Mouse (Mus musculus) hindbrain, embryonic 12.5 days (tissue): Measurements from ENCODE around the gene 9230110F15Rik. TPM values are rescaled to one million over a fixed set of nuclear protein-coding genes. Genes with fewer than 3 reads are reported as not detected.
"Not testable (repeated sequence)": the region's sequence is repeated elsewhere in the genome, so short reads cannot be mapped to it uniquely, and the experiment has no call there.

Source experiments
- ATAC-seq: fragments of 200-750 bp; cut with Nextera tagmentation; 2 replicates; pipeline ENCODE4 v1.8.0; 2017; ENCODE audit warnings: moderate TSS enrichment; ENCODE audit not compliant: low FRiP score
- H3K27ac ChIP-seq: fragments of 300-500 bp; sonication (generic); 2 replicates; pipeline ENCODE4 v1.5.1; 2016; ENCODE audit warnings: mild to moderate bottlenecking
- H3K27me3 ChIP-seq: fragments of 300-500 bp; sonication (generic); 2 replicates; pipeline ENCODE4 v1.6.1; 2016; ENCODE audit warnings: mild to moderate bottlenecking
- H3K36me3 ChIP-seq: fragments of 300-500 bp; sonication (generic); 2 replicates; pipeline ENCODE4 v1.6.1; 2016; ENCODE audit warnings: mild to moderate bottlenecking
- H3K4me1 ChIP-seq: fragments of 300-500 bp; sonication (generic); 2 replicates; pipeline ENCODE4 v1.6.1; 2016
- H3K4me2 ChIP-seq: fragments of 300-500 bp; sonication (generic); replicated peaks from 2 replicates; pipeline ENCODE4 v1.6.1; 2016; ENCODE audit warnings: mild to moderate bottlenecking
- H3K4me3 ChIP-seq: fragments of 300-500 bp; sonication (generic); 2 replicates; pipeline ENCODE4 v1.5.1; 2016; ENCODE audit warnings: mild to moderate bottlenecking
- H3K9ac ChIP-seq: fragments of 300-500 bp; sonication (generic); 2 replicates; pipeline ENCODE4 v1.6.1; 2016; ENCODE audit warnings: mild to moderate bottlenecking, moderate library complexity
- H3K9me3 ChIP-seq: fragments of 300-500 bp; sonication (generic); replicated peaks from 2 replicates; pipeline ENCODE4 v1.6.1; 2016; ENCODE audit warnings: mild to moderate bottlenecking
- WGBS: fragments of 180-500 bp; shearing (Covaris S2); methylation state at CpG from one replicate; pipeline ENCODE4 v1.1.7; 2016; 5-methylcytosine and 5-hydroxymethylcytosine counted together
- polyA plus RNA-seq: library from polyadenylated mRNA; unstranded; fragments of >200 nt; fragmentation: Nextera tagmentation; extraction: Ambion mirVana; gene quantifications from 2 replicates; pipeline ENCODE4 v1.2.1, GENCODE M21; 2016

Gene 9230110F15Rik
- not detected in 2 replicates for polyA plus RNA-seq

DNA sequence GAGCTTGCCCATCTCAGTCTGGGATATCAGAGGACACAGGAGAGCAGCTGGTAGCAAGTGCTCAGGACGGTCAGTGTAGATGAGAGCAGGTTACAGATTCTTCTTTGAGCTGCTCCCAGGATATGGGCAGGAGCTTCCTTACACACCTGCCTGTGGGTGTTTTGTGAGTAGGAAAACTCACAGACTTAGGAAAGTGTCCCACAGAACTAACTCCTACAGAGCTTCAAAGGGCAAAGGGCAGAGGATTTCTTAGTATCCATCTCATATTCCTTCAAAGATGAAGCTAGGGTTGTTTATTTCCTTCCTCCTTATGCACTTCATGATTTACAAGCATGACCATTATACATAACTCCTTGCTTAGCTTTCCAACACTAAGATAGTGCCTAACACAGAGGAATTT, at the start of gene 9230110F15Rik:
9230110F15Rik (minus strand) TSS at position 101 of the 400 bp plus-strand sequence.
- Histone ChIP-seq H3K9ac (no peak within 1 kb of the TSS), H3K4me3 (no peak within 1 kb of the TSS), H3K4me2 (no peak within 1 kb of the TSS), H3K4me1 (no peaks in the 10 kb centered on the region), H3K9me3 (no peaks in the 10 kb centered on the region), H3K36me3 (no peaks in the 10 kb centered on the region), H3K27me3 (no peaks in the 10 kb centered on the region), H3K27ac (no peak within 1 kb of the TSS)
- WGBS = 79% methylated on average over 1 of the region's 1 CpGs
- no peak for ATAC-seq

DNA sequence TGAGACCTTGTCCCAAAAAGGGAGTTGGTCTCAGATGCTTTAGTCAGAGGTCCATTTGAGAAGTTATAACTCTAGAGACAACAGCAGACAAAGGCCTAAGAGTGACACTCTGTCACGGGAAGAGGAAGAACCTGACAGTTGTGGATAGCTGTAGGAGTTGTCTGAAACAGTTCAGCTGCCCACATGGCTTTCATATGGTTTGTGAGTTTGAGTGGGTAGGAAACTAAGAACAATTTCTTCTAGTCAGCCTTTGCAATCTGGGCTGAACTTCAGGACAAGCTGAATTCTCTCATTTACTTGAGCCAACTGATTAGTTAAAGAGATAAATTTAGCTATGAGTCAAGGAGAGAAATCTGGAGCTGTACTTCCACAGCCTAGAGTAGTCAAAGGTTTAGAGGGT, 49.2 kb upstream of the 9230110F15Rik start:
- not testable (repeated sequence) for ATAC-seq
- WGBS = 71% methylated on average over 1 of the region's 1 CpGs

DNA sequence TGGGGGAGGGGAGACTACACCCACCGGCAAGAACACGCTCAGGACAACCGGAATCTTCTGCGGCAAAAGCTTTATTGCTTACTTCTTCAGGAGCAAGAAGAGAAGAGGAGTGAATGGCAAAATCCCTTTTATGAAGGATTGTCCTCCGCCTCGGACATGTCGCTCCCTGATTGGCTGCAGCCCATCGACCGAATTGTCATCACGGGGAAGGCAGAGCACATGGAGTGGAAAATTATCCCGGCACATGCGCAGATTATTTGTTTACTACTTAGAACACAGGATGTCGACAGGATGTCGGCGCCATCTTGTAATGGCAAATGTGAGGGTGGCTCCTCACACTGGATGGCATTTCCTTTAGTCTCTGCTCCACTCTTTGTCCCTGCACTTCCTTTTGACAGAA, 26.1 kb downstream of the 9230110F15Rik start:
- H3K27ac ChIP-seq, H3K4me1 ChIP-seq, H3K36me3 ChIP-seq, H3K9ac ChIP-seq, H3K4me2 ChIP-seq, ATAC-seq, H3K27me3 ChIP-seq, H3K4me3 ChIP-seq: not testable (repeated sequence)
- 96% methylated on average over 15 of the region's 15 CpGs for WGBS
- H3K9me3 ChIP-seq = peaks cover 20% of the 10 kb centered on the region

More for the DNA sequence above, 49.2 kb upstream of the 9230110F15Rik start:
- not testable (repeated sequence) for H3K4me3 ChIP-seq, H3K4me1 ChIP-seq, H3K27ac ChIP-seq, H3K27me3 ChIP-seq, H3K9me3 ChIP-seq, H3K36me3 ChIP-seq, H3K9ac ChIP-seq, H3K4me2 ChIP-seq

DNA sequence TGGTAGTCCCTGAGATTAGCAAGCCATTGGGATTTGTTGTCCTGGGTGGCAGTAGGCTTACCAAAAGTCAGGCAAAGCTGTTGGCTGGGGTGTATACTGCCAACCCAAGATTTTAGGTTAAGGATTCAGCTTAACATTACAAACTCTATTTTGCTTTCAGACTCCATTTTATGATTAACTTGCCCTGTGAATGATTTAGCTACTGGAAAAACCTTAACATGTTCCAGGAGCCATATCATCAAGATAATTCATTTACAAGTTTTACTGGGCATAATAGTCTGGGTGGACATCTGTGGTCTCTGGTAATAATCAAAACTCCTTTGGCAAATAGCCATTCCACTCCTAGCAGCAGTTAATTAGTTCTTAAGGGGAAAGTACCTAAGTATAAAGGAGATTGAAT, 45.8 kb downstream of the 9230110F15Rik start:
- Histone ChIP-seq H3K4me1 (no peaks in the 10 kb centered on the region), H3K27me3 (no peaks in the 10 kb centered on the region), H3K4me3 (no peak overlapping the region), H3K36me3 (no peaks in the 10 kb centered on the region), H3K9ac (no peak overlapping the region), H3K27ac (no peak overlapping the region), H3K9me3 (peaks cover 21% of the 10 kb centered on the region), H3K4me2 (no peak overlapping the region)
- no peak for ATAC-seq

DNA sequence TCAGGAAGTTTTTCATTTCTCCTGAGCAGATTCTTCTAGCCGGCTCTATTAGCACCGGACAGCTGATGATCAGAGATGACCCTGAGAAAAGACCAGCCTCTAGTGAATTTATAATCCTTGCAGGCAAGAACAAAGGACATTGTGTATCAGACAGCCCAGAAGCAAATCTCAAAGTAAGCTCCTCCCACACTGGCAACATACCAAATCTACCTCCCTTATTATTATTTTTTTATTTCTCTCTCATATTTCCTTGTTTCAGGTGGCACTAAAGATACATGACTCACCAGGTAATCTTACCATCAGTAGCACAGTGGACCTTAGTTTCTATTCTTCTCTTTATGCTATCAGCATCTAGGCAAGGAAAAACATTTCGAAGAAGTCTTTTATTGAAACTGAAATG, 53.9 kb downstream of the 9230110F15Rik start, which contains the start of the genes Gm27235 and D730048I06Rik:
Gm27235 (minus strand) TSS at position 101 of the 400 bp plus-strand sequence.
D730048I06Rik (minus strand) TSS at position 112 of the 400 bp plus-strand sequence.
- 86% methylated on average over 3 of the region's 3 CpGs for WGBS
- no peak within 1 kb of the TSS for H3K27ac ChIP-seq
- no peaks in the 10 kb centered on the region for H3K36me3 ChIP-seq
- H3K9ac ChIP-seq = no peak within 1 kb of the TSS
- H3K9me3 ChIP-seq = peaks cover 30% of the 10 kb centered on the region
- no peak within 1 kb of the TSS for H3K4me3 ChIP-seq
- H3K4me2 ChIP-seq = no peak within 1 kb of the TSS
- H3K27me3 ChIP-seq = no peaks in the 10 kb centered on the region
- ATAC-seq = no peak
- no peaks in the 10 kb centered on the region for H3K4me1 ChIP-seq

Other genes with a start within 250 kb of the 9230110F15Rik start
- gene Pate4, start 232.2 kb downstream of the 9230110F15Rik start, polyA plus RNA-seq = not detected in 2 replicates
- gene Pate3, start 195.9 kb downstream of the 9230110F15Rik start, polyA plus RNA-seq = not detected in 2 replicates
- 0.18 TPM in 1 of 2 replicates, not detected in the other for gene Pate1, start 156.8 kb downstream of the 9230110F15Rik start, polyA plus RNA-seq
- not detected in 2 replicates for gene Gm17677, start 103.1 kb downstream of the 9230110F15Rik start, polyA plus RNA-seq
- not detected in 2 replicates for gene Gm17727, start 66.0 kb downstream of the 9230110F15Rik start, polyA plus RNA-seq
- gene Gm27235, start 54.0 kb downstream of the 9230110F15Rik start, polyA plus RNA-seq = not detected in 2 replicates
- gene D730048I06Rik, start 54.0 kb downstream of the 9230110F15Rik start, polyA plus RNA-seq = not detected in 2 replicates
- gene 9230113P08Rik, start 64.3 kb upstream of the 9230110F15Rik start, polyA plus RNA-seq = not detected in 2 replicates